Mouse (Mus musculus): Measurements from ENCODE around the gene Cnp.
"Not testable (repeated sequence)": the region's sequence is repeated elsewhere in the genome, so short reads cannot be mapped to it uniquely, and the experiment has no call there.

The Cnp gene

GRCm38 (mm10) chr11:100574708-100575483 lies at the start of gene Cnp:
TSS of gene Cnp (plus strand) at chr11:100574904.
- DNase-seq, result peak; percentile 51

DNA sequence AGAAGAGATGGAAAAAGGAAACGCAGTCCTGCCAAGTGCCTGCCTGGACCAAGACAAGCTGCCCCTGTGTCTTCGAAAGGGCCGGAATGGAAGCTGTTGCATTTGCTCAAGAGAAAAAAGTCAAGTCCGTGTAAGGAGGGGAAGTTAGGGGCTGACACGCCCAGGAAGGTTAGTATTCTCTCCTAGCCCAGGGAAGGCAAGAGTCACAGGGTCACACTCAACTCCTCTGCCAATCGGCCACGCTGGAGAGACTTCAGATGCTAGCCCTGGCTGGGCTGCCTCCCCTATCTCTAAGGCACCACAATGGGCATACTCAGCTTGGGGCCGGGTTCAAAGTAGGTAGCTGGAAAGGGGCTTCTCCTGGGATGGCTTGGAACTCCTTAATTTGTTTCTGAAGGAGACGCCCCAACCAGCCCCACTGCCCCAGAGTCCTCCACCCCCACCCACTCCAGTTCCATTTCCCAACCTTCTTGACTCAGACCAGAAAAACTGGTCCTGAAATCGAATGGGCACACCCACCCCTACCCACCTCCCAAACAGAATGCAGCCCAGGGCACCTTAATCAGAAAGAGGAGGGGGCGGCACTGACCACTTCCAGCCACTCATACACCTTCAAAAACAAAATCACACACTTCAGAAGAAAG lies 49.6 kb upstream of the Cnp start:
- no peak for DNase-seq

GRCm38 (mm10) chr11:100526052-100526816 lies 48.5 kb upstream of the Cnp start:
- DNase-seq, result no peak

DNA sequence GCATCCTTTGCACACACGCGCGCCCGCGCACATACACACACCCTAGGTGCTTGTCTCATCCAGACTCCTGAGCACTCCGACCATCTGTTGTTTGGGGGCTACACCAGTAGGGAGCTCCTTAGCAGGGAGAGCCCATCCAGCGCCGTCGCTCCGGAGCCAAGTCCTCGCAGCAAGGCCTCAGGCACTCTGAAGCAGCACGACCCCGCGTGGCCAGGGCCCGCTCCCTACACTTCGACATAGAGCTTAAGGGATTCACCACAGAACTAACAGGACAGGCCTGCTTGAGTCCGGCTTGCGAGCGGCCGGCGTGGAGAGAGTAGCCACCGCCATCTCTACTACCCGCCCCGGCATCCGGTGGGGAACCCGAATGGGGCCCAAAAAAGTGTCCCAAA lies 47.6 kb upstream of the Cnp start:
- DNase-seq, result peak; percentile 58

DNA sequence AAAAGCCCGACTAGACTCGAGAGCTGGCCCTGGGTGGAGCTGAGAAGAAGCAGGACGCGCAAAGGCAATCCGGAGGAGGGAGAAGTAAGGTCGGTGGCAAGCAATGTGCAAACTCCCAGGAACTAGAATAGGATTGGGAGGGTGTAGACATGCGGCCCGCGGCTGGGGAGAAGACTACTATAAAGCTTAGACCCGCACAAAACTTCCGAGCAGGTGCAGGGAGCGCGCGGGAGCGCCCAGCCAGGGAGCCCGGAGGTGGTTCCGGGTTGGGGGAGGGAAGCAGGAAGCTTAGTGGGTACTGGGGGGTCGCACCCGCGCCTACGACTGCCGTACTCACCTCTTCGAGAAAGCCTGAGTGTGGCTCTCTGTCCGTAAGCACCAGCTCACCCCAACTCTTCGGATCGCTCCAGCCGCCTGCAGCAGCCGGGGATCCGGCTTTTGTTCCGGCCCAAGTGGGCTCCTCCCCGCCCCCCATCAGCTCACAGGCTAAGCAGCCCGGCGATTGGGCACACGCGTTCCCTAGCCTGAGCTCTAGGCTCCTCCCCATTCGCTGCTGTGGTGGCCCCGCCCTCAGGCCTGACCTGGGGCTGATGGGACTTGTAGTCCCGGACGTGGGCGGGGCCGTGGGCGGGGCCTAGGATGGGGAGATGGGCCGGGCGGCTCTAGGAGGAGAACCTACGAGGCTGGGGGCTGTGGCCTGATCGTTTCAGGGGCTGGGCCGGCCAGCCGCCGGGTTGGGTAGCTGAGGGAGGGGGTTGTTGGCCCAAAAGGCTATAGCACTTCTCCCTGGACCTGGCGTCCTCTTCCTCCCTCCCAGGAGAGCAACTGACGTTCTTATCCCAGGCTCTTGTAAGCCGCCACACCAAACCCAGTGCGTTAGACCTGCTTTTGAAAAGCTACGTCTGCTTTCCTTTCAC lies 47.0 kb upstream of the Cnp start, which contains the start of gene Acly:
Gene Acly, minus strand, starts transcription at position 543 of the 917 bp plus-strand sequence.
- peak; percentile 98 for DNase-seq

DNA sequence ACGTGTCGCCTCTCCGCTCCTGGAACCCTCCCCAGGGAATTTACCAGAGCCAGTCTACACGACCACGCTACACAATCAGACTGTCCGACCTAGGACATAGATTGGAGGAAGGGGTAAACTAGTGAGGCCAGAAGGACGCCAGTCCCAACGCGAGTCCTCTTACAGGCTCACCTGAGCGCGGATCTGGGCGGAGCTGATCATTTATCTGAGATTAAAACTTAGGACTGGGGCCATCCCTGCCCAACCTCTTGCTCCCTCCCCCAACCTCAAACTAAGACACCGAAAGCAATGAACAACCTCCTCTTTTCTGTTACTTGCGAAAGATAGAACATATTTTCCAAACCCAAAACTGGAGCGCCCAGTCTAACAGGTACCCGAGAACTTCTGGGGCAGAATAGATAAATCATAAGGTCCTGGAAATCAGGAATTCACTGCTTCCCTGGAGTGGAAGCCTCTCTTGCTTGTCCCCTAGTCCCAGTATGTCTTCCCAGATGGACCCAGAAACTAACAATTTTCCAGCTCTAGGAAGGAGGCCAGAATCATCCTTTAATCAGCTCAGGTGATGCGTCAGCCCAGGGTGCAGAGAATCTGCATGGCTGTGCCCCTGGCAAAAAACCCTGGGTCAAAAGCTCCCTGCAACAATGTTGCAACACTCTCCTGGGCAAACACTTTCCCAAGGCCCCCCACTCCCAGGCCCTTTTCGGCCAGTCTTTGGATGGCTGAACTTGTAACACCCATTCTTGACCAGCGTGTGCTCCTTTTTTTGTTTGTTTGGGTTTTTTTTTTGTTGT lies 46.1 kb upstream of the Cnp start:
- DNase-seq, result no peak

DNA sequence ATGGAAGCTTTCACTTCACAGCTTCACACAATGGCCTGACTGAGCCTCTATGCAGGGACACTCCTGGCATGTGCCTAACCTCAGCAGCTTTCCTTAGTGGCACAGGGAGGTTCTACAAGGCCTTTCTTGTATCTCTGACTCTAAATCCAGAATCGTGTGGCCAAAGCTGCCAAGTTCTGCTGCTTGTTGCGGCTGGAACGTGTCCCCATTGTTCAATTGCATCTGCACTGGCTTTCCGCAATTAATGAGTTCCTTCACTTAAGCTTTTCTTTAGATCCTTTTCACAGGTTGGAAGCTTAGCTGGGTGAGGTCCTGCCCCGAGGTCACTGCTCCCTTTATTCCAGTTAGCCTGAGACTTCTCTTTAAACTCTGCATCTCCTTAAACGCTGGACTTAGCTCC lies 40.8 kb upstream of the Cnp start:
- DNase-seq, result no peak

- not testable (repeated sequence) for DNase-seq
These were observed 40.3 kb upstream of the Cnp start for GRCm38 (mm10) chr11:100534411-100534810.

DNA sequence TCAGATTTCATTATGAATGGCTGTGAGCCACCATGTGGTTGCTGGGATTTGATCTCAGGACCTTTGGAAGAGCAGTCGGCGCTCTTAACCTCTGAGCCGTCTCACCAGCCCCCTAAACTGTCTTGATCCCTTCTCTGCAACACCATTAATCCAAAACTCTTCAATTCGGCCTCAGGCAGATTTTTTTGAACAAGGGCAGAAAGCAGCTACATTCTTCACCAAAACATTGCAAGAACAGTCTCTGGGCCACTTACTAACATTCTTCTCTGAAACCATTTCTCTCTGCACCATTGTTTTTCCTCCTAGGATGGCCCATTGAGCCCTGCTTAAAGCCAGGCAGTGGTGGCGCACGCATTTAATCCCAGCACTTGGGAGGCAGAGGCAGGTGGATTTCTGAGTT lies 39.9 kb upstream of the Cnp start:
- not testable (repeated sequence) for DNase-seq

GRCm38 (mm10) chr11:100535996-100536395 lies 38.7 kb upstream of the Cnp start:
- DNase-seq, result no peak

DNA sequence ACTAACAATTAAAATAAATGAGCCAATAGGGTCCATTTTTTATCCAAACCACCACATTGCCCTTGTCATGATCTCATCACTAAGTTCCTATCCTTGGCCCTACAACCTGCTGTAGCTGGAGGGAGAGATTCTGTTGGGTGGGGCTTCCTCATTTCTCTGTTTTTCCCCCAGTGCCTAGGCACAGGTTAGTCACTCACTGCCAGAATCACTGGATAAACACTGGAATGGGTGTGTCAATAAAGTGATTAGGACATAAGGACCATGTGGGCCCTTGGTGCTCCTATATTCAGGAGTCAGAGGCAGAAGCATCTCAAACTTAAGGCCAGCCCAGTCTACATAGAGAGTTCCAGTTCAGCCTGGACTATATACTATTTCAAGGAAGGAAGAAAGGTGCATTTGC lies 38.2 kb upstream of the Cnp start:
- no peak for DNase-seq

DNA sequence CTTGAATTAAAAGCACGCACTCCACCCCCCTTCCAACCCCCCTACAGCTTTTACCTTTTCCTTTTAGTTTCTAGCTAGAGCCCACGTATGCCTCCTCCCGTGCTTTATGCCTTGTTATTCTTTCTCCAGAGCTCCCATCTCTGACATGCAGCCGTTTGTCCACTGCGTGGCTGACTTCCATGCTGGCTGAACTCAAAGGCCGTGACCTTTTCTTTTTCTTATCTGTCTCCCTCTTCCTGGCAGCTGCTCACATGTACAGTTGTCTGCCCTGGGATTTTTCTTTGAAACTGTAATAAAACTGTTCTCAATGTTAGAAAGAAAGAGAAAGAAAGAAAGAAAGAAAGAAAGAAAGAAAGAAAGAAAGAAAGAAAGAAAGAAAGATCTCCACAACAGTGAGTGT lies 33.7 kb upstream of the Cnp start:
- no peak for DNase-seq

GRCm38 (mm10) chr11:100541577-100541976 lies 33.1 kb upstream of the Cnp start:
- DNase-seq, result no peak

- no peak for DNase-seq
These were observed 29.6 kb upstream of the Cnp start, which contains the start of gene Ttc25 for GRCm38 (mm10) chr11:100544832-100545745. TSS of gene Ttc25 (plus strand) at chr11:100545607.

DNA sequence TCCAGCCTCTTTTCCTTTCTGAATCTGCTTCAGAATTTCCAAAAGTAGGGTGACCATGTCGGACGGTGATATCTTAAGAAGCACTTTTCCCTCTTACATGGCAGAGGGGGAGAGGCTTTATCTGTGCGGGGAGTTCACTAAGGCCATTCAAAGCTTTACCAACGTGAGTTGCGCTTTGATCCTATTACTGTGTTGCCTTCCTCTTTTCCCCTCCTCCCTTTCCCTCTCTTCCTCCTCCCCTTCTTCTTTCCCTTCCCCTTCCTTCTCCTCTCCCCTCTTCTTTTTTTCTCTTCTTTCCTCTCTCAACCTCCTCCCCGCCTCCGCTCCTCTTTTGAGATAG lies 29.0 kb upstream of the Cnp start:
- DNase-seq, result no peak

DNA sequence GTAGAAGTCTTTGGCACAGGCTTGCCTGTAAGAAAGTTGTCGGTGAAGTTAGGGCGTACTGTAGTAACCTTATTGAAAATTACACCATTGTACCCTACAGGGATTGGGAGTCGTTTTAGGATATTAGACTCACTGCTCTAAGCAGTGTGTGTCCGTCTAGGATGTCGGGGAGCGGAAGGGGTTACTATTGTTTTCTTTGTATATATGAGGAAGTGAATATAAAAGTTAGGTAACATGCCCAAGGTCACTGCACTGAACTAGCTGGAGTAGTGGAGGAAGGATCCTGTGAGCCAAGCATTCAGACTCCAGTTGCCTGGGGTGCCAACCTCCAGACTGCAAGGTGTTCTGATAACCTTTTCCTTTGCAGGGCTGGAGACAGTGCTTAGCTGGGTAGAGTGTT lies 27.7 kb upstream of the Cnp start:
- DNase-seq, result no peak

DNA sequence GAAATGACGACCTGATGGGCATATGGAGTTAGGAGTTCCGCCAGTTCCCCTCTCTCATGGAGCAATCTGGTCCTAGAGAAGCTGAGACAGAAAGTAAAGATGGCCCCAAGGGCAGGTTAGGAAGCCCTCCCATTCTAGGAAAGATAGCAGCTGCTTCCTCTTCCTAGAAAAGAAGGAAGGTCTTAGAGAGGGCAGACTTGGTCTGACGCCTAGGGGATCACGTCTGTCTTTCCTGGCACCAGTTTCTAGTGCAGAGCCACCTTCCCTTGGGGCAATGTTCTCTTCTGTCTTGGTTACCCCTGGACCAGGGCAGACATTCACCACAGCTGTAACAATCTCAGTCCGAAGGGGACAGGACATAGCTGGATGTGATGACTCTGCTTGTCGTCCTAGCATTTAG lies 26.6 kb upstream of the Cnp start:
- DNase-seq, result no peak

DNA sequence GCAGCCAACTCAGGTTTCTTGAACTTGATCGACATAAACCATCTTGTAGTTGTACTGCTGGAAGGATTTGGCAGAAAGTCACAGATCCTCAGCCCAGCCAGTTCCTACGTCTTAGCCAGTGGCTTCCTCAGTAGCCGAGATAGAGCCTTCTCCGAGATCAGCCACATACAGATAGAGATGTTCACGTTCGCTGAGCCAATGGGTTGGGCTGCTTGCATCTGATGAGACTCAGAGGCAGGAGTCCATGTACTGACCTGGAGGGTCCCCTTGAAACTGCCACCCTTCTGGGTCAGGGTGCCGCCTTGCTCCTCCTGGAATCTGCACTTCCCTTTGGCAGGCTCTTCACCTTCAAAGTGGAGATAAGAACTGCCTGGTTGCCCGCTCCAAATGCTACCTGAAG lies 25.2 kb upstream of the Cnp start:
- DNase-seq, result no peak

- DNase-seq, result no peak
These were observed 24.6 kb upstream of the Cnp start for GRCm38 (mm10) chr11:100550101-100550500.

- no peak for DNase-seq
These were observed 21.9 kb upstream of the Cnp start for GRCm38 (mm10) chr11:100552842-100553241.

- DNase-seq, result no peak
These were observed 19.1 kb upstream of the Cnp start for GRCm38 (mm10) chr11:100555583-100555982.

Measured in cerebellum, adult 11 months (tissue).